Mouse (Mus musculus): Measurements from ENCODE around the gene Myo7a. TPM values are rescaled to one million over a fixed set of nuclear protein-coding genes. Genes with fewer than 3 reads are reported as not detected.

The Myo7a gene
- polyA plus RNA-seq, 1 experiment: 8.0 TPM

DNA sequence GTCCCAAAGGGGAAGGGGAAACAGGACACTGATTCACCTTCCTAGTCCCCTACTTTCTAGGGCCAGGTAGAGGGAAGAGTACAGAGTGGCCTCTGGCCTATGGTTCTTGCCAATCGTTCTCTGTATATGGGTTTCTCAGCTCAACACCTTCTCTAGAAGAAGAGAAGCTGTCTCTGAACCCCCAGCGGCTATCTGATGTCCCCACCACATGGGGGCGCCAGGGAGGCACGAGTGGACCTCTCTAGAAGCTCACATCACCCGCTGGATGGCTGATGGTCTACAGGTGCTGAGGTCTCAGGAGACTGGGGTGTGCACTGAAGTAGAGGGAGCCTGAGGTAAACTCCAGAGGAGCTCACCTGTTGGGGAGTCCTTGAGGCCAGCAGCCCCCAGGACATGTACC is 6.1 kb upstream of the Myo7a start:
- Histone ChIP-seq H3K36me3 (ENCODE audit: control insufficient read depth, insufficient read depth, low read length, poor library complexity, severe bottlenecking) (no peaks in the 10 kb centered on the region), H3K9ac (ENCODE audit: low read depth, poor library complexity, severe bottlenecking) (no peak overlapping the region), H3K9me3 (replicated peaks; ENCODE audit: control insufficient read depth, insufficient read depth, low read length, poor library complexity, severe bottlenecking) (no peaks in the 10 kb centered on the region), H3K4me1 (ENCODE audit: control insufficient read depth, insufficient read depth, low read length) (no peaks in the 10 kb centered on the region), H3K27me3 (ENCODE audit: control insufficient read depth, insufficient read depth, low read length, poor library complexity, severe bottlenecking) (no peaks in the 10 kb centered on the region), H3K27ac (ENCODE audit: insufficient read depth, low read length) (no peak overlapping the region), H3K4me3 (ENCODE audit: low read depth, low read length) (no peak overlapping the region)
- TF ChIP-seq EP300 (IDR thresholded peaks at IDR 0.05; ENCODE audit: insufficient read depth, low read depth, low read length): no peak
- no peak for TF ChIP-seq POLR2A (IDR thresholded peaks at IDR 0.05; ENCODE audit: insufficient read depth, low read length)
- peak; percentile 62 for TF ChIP-seq CTCF (IDR thresholded peaks at IDR 0.05; ENCODE audit: low read depth, low read length)

DNA sequence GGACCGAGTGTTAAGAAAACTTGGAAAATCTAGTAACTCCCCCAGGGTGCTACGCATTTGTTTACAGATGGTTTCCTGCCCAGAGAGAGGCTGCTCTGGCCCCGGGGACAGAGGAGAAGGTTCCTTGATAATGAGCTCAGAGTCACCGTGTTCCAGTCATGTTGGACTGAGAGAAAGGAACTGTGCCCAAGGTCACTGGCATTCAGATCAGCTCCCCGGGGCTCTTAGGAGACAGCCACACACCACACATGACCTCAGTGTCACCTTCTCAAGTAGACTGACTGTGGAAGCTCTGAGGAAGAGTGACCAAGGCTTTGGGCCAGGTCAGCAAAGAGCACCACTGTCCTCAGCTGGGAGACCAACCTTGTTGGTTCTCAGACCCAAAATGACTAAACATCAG is 5.4 kb upstream of the Myo7a start:
- TF ChIP-seq CTCF (IDR thresholded peaks at IDR 0.05; ENCODE audit: low read depth, low read length): no peak
- TF ChIP-seq POLR2A (IDR thresholded peaks at IDR 0.05; ENCODE audit: insufficient read depth, low read length): no peak
- TF ChIP-seq EP300 (IDR thresholded peaks at IDR 0.05; ENCODE audit: insufficient read depth, low read depth, low read length): no peak
- H3K36me3 ChIP-seq (ENCODE audit: control insufficient read depth, insufficient read depth, low read length, poor library complexity, severe bottlenecking): no peaks in the 10 kb centered on the region
- H3K27me3 ChIP-seq (ENCODE audit: control insufficient read depth, insufficient read depth, low read length, poor library complexity, severe bottlenecking): no peaks in the 10 kb centered on the region
- no peaks in the 10 kb centered on the region for H3K4me1 ChIP-seq (ENCODE audit: control insufficient read depth, insufficient read depth, low read length)
- H3K4me3 ChIP-seq (ENCODE audit: low read depth, low read length): no peak overlapping the region
- H3K9me3 ChIP-seq (replicated peaks; ENCODE audit: control insufficient read depth, insufficient read depth, low read length, poor library complexity, severe bottlenecking): no peaks in the 10 kb centered on the region
- H3K9ac ChIP-seq (ENCODE audit: low read depth, poor library complexity, severe bottlenecking): no peak overlapping the region
- no peak overlapping the region for H3K27ac ChIP-seq (ENCODE audit: insufficient read depth, low read length)

DNA sequence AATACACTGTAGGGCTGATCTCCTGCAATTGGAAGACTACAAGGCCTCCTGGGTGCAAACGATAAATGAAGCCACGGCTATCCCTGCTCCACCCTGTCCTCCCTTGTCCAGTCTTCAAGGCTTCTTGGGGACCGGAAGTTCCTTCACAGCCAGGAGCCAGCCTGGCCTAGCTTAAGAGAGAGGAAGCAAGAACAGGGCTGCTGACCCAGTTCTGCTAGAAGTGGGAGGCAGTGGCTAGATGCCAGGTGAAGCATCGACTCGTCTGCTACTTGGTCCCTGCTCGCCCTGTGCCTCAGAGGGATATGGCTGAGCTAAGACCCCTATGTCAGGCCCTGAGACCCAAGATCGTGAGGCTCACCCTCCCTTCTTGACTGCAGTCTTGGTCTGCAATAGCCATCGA is 2.3 kb upstream of the Myo7a start:
- no peak for TF ChIP-seq EP300 (IDR thresholded peaks at IDR 0.05; ENCODE audit: insufficient read depth, low read depth, low read length)
- no peaks in the 10 kb centered on the region for H3K9me3 ChIP-seq (replicated peaks; ENCODE audit: control insufficient read depth, insufficient read depth, low read length, poor library complexity, severe bottlenecking)

DNA sequence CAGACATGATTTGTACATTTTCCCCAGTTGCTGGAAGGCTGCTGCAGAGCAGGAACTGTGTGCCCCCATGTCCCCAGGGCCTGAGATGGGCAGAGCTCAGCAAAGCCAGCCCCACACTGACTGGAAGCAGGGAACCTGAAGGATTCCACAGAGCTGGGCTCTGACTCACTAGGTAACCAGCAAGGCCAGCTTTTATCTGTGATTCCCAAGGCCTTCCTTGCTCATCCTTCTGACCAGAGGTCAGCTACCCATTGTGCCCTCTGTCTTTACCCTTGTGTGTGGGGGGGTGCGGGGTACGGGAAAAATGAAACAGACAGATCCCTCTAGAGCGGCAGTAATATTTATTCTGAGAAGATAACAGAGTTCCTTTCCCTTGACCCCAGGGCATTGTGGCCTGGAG is 1.9 kb upstream of the Myo7a start:
- Histone ChIP-seq H3K9me3 (replicated peaks; ENCODE audit: control insufficient read depth, insufficient read depth, low read length, poor library complexity, severe bottlenecking) (no peaks in the 10 kb centered on the region), H3K4me3 (ENCODE audit: low read depth, low read length) (no peak overlapping the region), H3K9ac (ENCODE audit: low read depth, poor library complexity, severe bottlenecking) (no peak overlapping the region), H3K27me3 (ENCODE audit: control insufficient read depth, insufficient read depth, low read length, poor library complexity, severe bottlenecking) (no peaks in the 10 kb centered on the region), H3K27ac (ENCODE audit: insufficient read depth, low read length) (no peak overlapping the region), H3K4me1 (ENCODE audit: control insufficient read depth, insufficient read depth, low read length) (no peaks in the 10 kb centered on the region), H3K36me3 (ENCODE audit: control insufficient read depth, insufficient read depth, low read length, poor library complexity, severe bottlenecking) (no peaks in the 10 kb centered on the region)
- TF ChIP-seq EP300 (IDR thresholded peaks at IDR 0.05; ENCODE audit: insufficient read depth, low read depth, low read length) (no peak), POLR2A (IDR thresholded peaks at IDR 0.05; ENCODE audit: insufficient read depth, low read length) (no peak), CTCF (IDR thresholded peaks at IDR 0.05; ENCODE audit: low read depth, low read length) (no peak)

More for the DNA sequence above, 2.3 kb upstream of the Myo7a start:
- no peak overlapping the region for H3K4me3 ChIP-seq (ENCODE audit: low read depth, low read length)
- H3K4me1 ChIP-seq (ENCODE audit: control insufficient read depth, insufficient read depth, low read length): no peaks in the 10 kb centered on the region
- H3K27ac ChIP-seq (ENCODE audit: insufficient read depth, low read length): no peak overlapping the region
- H3K9ac ChIP-seq (ENCODE audit: low read depth, poor library complexity, severe bottlenecking): no peak overlapping the region
- no peaks in the 10 kb centered on the region for H3K27me3 ChIP-seq (ENCODE audit: control insufficient read depth, insufficient read depth, low read length, poor library complexity, severe bottlenecking)
- no peaks in the 10 kb centered on the region for H3K36me3 ChIP-seq (ENCODE audit: control insufficient read depth, insufficient read depth, low read length, poor library complexity, severe bottlenecking)

DNA sequence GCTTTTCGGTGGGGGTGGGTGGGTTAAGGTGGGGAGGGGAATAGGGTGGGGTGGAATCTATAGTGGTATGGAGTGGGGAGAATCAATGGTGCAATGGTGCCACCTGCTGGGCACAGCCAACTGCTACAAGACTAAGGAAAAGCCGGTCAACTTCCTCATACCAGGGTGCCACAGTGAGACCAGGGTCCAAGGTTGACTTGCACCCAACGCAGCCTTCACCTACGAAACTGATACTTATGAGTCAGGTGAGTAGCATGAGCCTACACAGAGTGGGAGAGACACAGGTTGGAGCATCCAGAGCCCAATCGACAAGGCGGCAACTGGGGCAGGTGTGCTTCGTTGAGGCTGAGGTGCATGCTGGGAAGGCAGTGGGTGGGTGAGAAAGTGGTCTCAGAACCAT is 1.0 kb upstream of the Myo7a start:
- no peaks in the 10 kb centered on the region for H3K36me3 ChIP-seq (ENCODE audit: control insufficient read depth, insufficient read depth, low read length, poor library complexity, severe bottlenecking)
- TF ChIP-seq EP300 (IDR thresholded peaks at IDR 0.05; ENCODE audit: insufficient read depth, low read depth, low read length): 0 out of 2 replicates have a peak, but pooled peaks have one; percentile 23
- peak; percentile 84 for TF ChIP-seq CTCF (IDR thresholded peaks at IDR 0.05; ENCODE audit: low read depth, low read length)
- TF ChIP-seq POLR2A (IDR thresholded peaks at IDR 0.05; ENCODE audit: insufficient read depth, low read length): no peak
- no peaks in the 10 kb centered on the region for H3K27me3 ChIP-seq (ENCODE audit: control insufficient read depth, insufficient read depth, low read length, poor library complexity, severe bottlenecking)
- no peaks in the 10 kb centered on the region for H3K9me3 ChIP-seq (replicated peaks; ENCODE audit: control insufficient read depth, insufficient read depth, low read length, poor library complexity, severe bottlenecking)
- H3K27ac ChIP-seq (ENCODE audit: insufficient read depth, low read length): no peak overlapping the region
- H3K4me3 ChIP-seq (ENCODE audit: low read depth, low read length): peak overlapping the region; percentile 52
- no peaks in the 10 kb centered on the region for H3K4me1 ChIP-seq (ENCODE audit: control insufficient read depth, insufficient read depth, low read length)
- H3K9ac ChIP-seq (ENCODE audit: low read depth, poor library complexity, severe bottlenecking): no peak overlapping the region

DNA sequence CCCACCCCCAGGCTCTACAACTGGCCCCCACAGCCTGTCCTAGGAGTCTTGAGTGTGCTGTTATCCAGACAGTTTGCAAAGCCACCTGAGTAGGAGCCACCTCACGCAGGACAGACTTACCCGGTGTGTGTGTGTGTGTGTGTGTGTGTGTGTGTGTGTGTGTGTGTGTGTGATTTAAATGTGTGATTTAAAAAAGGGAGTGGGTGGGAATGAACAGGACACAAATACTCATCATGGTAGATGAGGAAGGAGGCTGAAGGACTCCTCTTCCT is 573 bp upstream of the Myo7a start:
- no peak overlapping the region for H3K4me3 ChIP-seq (ENCODE audit: low read depth, low read length)
- H3K9ac ChIP-seq (ENCODE audit: low read depth, poor library complexity, severe bottlenecking): no peak overlapping the region
- no peaks in the 10 kb centered on the region for H3K4me1 ChIP-seq (ENCODE audit: control insufficient read depth, insufficient read depth, low read length)
- no peak overlapping the region for H3K27ac ChIP-seq (ENCODE audit: insufficient read depth, low read length)
- TF ChIP-seq CTCF (IDR thresholded peaks at IDR 0.05; ENCODE audit: low read depth, low read length) (no peak), EP300 (IDR thresholded peaks at IDR 0.05; ENCODE audit: insufficient read depth, low read depth, low read length) (no peak), POLR2A (IDR thresholded peaks at IDR 0.05; ENCODE audit: insufficient read depth, low read length) (no peak)
- no peaks in the 10 kb centered on the region for H3K9me3 ChIP-seq (replicated peaks; ENCODE audit: control insufficient read depth, insufficient read depth, low read length, poor library complexity, severe bottlenecking)
- no peaks in the 10 kb centered on the region for H3K27me3 ChIP-seq (ENCODE audit: control insufficient read depth, insufficient read depth, low read length, poor library complexity, severe bottlenecking)
- H3K36me3 ChIP-seq (ENCODE audit: control insufficient read depth, insufficient read depth, low read length, poor library complexity, severe bottlenecking): no peaks in the 10 kb centered on the region
